Mouse (Mus musculus): ENCODE measurements around the gene Gm47841.

- TF ChIP-seq CTCF (conservative IDR thresholded peaks at IDR 0.05; ENCODE audit: low read length): no peak
- no peak for TF ChIP-seq POU5F1 (IDR thresholded peaks at IDR 0.05; ENCODE audit: borderline replicate concordance, low read length)
- no peak for TF ChIP-seq NANOG (IDR thresholded peaks at IDR 0.05; ENCODE audit: borderline replicate concordance, low read length)
Measured at GRCm38 (mm10) chr15:101086956-101087355, 39.8 kb upstream of the Gm47841 start.
